Comparison of ENCODE assay signal across 31 mouse cellular contexts in genomic region chr19:44080920-44081319, GRCm38 (mm10). TPM values are rescaled to one million over a fixed set of nuclear protein-coding genes. Genes with fewer than 3 reads are reported as not detected.
"Had no signal": no experiment of that assay in that cellular context is flagged by ENCODE, and none has a peak within 500 bp of the region (broad histone marks: within the 10 kb centered on the region; RNA-seq: fewer than 3 reads in every experiment).

No protein-coding gene starts in this region.

- DNase-seq: forebrain, postnatal 0 days; gastrocnemius, postnatal 14 days; gastrocnemius, postnatal 36 days; heart, adult 2 months; heart, postnatal 14 days; heart, postnatal 36 days; kidney, adult 11 months; kidney, adult 8-10 months; kidney, postnatal 10 days; kidney, postnatal 25 days; kidney, postnatal 4 days; layer of hippocampus, adult 9-11 months; liver; liver, embryonic 13.5 days had no signal

- ATAC-seq: forebrain, postnatal 0 days; hindbrain, postnatal 0 days; intestine, embryonic 16.5 days had no signal

- H3K4me2 ChIP-seq: heart, embryonic 11.5 days; heart, embryonic 13.5 days; heart, embryonic 15.5 days; hindbrain, embryonic 13.5 days; hindbrain, embryonic 15.5 days; limb, embryonic 12.5 days; liver, embryonic 11.5 days; liver, embryonic 13.5 days; liver, embryonic 15.5 days had no signal

- H3K9me3 ChIP-seq: heart, embryonic 13.5 days; heart, embryonic 15.5 days; hindbrain, embryonic 13.5 days; hindbrain, embryonic 15.5 days; limb, embryonic 10.5 days; limb, embryonic 12.5 days; liver, embryonic 13.5 days; liver, embryonic 15.5 days had no signal

- H3K4me3 ChIP-seq: heart, adult 2 months; heart, embryonic 13.5 days; heart, embryonic 15.5 days; hindbrain, embryonic 13.5 days; hindbrain, embryonic 15.5 days; limb, embryonic 10.5 days; limb, embryonic 12.5 days; liver, embryonic 13.5 days; liver, embryonic 15.5 days had no signal

- H3K27me3 ChIP-seq: heart, embryonic 13.5 days; heart, embryonic 15.5 days; hindbrain, embryonic 13.5 days; hindbrain, embryonic 15.5 days; limb, embryonic 12.5 days; liver, embryonic 13.5 days; liver, embryonic 15.5 days had no signal

- H3K4me1 ChIP-seq: heart, embryonic 13.5 days; heart, embryonic 15.5 days; hindbrain, embryonic 13.5 days; hindbrain, embryonic 15.5 days; liver, embryonic 13.5 days; liver, embryonic 15.5 days had no signal

- H3K9ac ChIP-seq: forebrain, postnatal 0 days; heart, embryonic 13.5 days; heart, embryonic 15.5 days; hindbrain, embryonic 13.5 days; hindbrain, embryonic 15.5 days; limb, embryonic 12.5 days; liver, embryonic 13.5 days; liver, embryonic 15.5 days had no signal

- H3K27ac ChIP-seq: heart, adult 2 months; heart, embryonic 13.5 days; heart, embryonic 15.5 days; hindbrain, embryonic 13.5 days; hindbrain, embryonic 15.5 days; hindbrain, postnatal 0 days; limb, embryonic 10.5 days; limb, embryonic 12.5 days; liver, embryonic 13.5 days; liver, embryonic 15.5 days had no signal

RNA-seq across cellular contexts. Expression of gene Cyp2c23, which starts 51.9 kb away (rescaled TPM):
- total RNA-seq: forebrain, postnatal 0 days; gastrocnemius, postnatal 14 days; heart, adult 2 months; hematopoietic stem cell, adult 5-6 weeks; hindbrain, postnatal 0 days; layer of hippocampus, adult 8-10 months; layer of hippocampus, postnatal 25 days had no signal
- polyA plus RNA-seq: forebrain, postnatal 0 days; heart, adult 2 months; heart, embryonic 15.5 days; heart, postnatal 0 days; hindbrain, embryonic 11.5 days; hindbrain, embryonic 13.5 days; hindbrain, embryonic 15.5 days; hindbrain, postnatal 0 days; intestine, embryonic 14.5 days; limb, embryonic 10.5 days had no signal
